Mouse (Mus musculus) bone marrow, adult 2 months (tissue): Measurements from ENCODE around the gene Lmx1b.

Source experiments
- CTCF ChIP-seq: fragments of 200-500 bp; IDR thresholded peaks from 2 replicates; pipeline ENCODE4 v1.5.1; 2011; ENCODE audit warnings: low read length, control low read depth; ENCODE audit not compliant: control insufficient read depth, insufficient read depth
- POLR2A ChIP-seq: fragments of 200-500 bp; IDR thresholded peaks from 2 replicates; pipeline ENCODE4 v1.6.1; 2011; ENCODE audit warnings: low read depth, mild to moderate bottlenecking, control low read depth, low read length, borderline replicate concordance; ENCODE audit not compliant: control insufficient read depth

GRCm38 (mm10) chr2:33615843-33616344 lies 24.4 kb downstream of the Lmx1b start:
- TF ChIP-seq POLR2A (no peak), CTCF (no peak)
